Mouse (Mus musculus): ENCODE results near the gene Ttc27.
"Not testable (repeated sequence)": the region's sequence is repeated elsewhere in the genome, so short reads cannot be mapped to it uniquely, and the experiment has no call there.

The Ttc27 gene

DNA sequence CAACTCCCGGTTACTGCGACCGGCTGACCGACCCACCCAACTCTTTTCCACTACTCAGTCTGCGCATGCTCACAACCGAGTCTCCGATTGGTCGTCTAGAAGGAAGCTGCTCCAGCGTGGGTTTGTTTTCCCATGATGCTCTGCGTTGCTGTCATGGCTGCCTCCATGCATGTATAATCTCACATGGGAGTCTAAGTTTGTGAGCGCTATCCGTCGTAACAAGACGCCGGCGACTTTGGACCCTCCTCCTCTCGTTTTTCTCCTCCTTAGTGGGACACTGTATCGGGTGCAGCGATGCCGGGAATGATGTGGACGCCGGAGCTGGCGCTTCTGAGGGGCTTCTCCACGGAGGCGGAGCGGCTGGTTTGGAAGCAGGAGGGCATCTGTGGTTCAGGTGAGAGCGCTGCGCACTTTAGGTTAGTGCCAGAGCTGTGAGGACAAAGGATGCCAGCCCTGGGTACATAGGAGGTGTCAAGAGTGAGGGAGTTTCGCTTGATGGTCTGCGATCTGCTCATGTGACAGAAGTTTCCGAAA is at the start of gene Ttc27:
Gene Ttc27 (plus strand): TSS at position 115 of the 534 bp plus-strand sequence.
- in situ Hi-C loops (cut with MboI; ENCODE audit: low pct_unique_long_range_greater_than_20kb in 1 of 2, low sequenced_read_pairs in 2 of 2, unreplicated experiment in 1 of 2): no loop called here

DNA sequence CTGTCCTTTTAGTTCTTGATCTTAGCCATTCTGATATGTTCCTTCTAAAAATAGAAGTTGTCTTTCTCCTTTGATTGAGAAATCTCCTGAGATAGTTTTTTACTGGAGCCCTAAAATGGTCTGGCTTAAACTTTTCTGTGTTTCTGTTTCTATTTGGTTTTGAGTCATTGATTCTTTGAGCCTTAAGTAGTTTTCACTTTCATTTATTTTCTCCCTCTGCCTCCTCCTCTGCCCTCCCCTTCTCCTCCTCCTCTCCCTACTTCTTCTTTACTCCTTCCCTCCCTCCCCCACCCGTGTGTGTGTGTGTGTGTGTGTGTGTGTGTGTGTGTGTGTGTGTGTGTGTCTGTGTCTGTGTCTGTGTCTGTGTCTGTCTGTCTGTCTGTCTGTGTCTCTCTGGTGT is 49.5 kb upstream of the Ttc27 start:
- in situ Hi-C loops (cut with MboI; ENCODE audit: low pct_unique_long_range_greater_than_20kb in 1 of 2, low sequenced_read_pairs in 2 of 2, unreplicated experiment in 1 of 2): no loop called here

DNA sequence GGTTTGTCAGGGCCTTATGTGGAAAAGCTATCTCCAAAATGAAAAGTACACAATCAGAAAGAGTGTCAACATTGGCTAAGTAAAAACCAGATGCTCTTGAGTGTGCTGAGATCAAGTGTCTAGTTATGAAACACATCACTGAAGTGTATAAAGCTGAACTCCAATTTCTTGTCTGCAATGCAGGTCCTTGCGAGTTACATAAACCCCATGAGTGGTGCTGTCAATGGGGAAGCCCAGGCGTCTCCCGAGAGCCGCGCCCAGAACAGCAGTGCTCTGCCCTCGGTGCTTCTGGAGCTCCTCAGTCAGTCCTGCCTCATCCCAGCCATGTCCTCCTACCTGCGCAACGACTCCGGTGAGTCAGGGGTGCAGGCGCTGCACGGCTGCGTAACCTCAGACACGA is 47.5 kb upstream of the Ttc27 start:
- in situ Hi-C loops (cut with MboI; ENCODE audit: low pct_unique_long_range_greater_than_20kb in 1 of 2, low sequenced_read_pairs in 2 of 2, unreplicated experiment in 1 of 2): no loop called here

DNA sequence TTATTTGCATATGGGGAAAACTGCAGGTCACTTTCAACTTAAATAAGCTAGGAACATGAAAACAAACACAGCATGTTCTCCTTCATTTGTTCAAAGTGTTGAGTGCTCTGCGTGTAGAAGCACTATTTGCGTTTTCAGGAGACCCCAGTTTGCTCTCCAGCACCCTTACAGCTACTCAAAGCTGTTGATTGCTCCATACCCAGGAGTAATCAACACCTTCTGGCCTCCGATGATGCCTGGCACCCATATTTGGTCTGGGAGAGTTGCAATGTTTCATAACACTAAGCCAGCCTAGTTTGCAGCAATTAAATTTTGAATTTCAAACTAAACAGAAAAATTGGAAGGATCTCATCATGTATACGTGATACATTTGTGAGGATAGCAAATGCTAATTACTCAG is 45.1 kb upstream of the Ttc27 start:
- in situ Hi-C loops (cut with MboI; ENCODE audit: low pct_unique_long_range_greater_than_20kb in 1 of 2, low sequenced_read_pairs in 2 of 2, unreplicated experiment in 1 of 2): no loop called here

DNA sequence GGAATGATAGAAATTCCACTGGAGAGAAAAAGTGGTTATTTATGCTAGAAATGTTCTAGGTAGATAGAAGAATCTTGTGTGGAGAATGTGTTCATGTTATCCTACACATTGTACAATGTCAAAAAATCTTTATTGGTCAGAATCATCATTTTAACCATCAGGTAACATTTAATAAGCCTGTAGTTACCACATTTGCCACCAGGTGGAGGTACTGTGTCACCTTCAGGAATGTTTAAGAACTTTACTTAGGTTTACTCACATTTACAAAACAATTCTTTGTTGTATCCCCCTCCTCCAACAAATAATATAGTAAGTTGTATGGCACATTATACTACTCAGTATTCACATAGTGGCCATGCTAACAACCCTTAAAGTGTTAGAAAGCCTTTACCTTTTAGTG is 44.3 kb upstream of the Ttc27 start:
- in situ Hi-C loops (cut with MboI; ENCODE audit: low pct_unique_long_range_greater_than_20kb in 1 of 2, low sequenced_read_pairs in 2 of 2, unreplicated experiment in 1 of 2): no loop called here

DNA sequence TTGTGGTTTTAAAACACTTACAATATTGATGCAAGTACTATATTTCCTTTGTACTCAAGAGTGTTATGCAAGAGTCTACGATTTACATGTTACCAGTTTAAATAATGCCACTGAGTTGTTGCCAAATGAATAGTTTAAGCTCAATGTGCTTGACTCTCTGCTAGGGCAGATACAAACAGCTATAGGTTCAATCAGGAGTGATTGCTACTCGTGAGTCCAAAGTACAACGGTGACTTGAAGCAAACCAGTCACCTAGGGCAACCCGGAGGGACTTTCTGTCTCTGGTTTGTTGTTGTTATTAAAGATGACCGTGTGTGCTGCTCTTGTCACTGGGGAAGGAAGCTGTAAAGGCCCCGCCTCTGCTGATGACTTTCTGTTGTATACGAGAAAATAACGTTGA is 39.5 kb upstream of the Ttc27 start:
- in situ Hi-C loops (cut with MboI; ENCODE audit: low pct_unique_long_range_greater_than_20kb in 1 of 2, low sequenced_read_pairs in 2 of 2, unreplicated experiment in 1 of 2): no loop called here

DNA sequence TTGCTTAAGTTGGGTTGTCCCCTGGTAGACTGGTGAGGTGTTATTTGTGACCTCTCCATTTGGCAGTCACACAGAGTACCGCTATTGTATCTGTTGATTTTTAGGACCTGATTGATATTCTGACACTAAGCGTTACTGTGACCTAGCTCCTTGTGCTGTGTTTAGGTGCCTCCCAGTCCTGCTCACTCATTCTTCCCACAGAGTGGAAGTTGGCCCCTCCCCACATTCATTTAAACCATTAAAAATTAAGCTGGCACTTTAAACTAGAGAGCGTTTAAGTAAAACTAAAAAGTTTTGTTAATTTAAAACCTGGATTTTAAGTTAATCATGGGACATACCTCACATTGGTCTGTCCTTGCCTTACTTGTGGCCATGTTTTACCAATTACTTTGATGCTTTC is 32.6 kb upstream of the Ttc27 start:
- in situ Hi-C loops (cut with MboI; ENCODE audit: low pct_unique_long_range_greater_than_20kb in 1 of 2, low sequenced_read_pairs in 2 of 2, unreplicated experiment in 1 of 2): no loop called here

DNA sequence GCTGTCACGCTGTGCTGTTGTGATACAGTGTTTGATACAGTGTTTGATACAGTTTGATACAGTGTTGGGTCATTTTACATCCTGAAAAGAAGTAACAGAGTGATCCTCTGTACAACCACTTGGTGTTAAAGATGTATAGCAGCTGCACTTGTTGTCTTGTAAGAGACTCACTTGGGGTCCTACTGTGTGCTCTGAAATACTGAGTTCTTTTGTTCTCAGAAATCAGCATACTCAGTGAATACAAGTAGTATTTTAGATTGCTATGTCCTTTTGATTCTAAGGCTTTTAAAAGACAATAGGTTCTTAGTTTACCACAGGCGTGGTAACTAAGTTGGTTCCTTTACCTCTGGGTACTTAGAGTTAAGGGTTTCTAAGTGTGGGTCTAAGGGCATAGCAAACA is 29.0 kb upstream of the Ttc27 start:
- in situ Hi-C loops (cut with MboI; ENCODE audit: low pct_unique_long_range_greater_than_20kb in 1 of 2, low sequenced_read_pairs in 2 of 2, unreplicated experiment in 1 of 2): no loop called here

DNA sequence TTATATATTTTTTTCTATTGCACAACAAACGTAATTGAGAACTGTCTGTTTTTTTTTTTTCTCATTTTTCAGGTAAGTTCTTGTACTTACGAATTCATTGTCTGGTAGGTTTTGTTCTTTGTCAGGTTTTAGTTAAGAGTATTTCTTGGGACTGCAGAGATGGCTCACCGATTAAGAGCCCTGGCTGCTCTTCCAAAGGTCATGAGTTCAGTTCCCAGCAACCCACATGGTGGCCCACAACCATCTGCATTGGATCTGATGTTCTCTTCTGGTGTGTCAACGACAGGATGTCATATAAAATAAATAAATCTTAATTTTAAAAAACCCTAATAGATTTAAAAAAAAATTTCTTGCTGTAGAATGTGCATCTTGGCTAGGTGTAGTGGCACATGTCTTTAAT is 28.1 kb upstream of the Ttc27 start:
- in situ Hi-C loops (cut with MboI; ENCODE audit: low pct_unique_long_range_greater_than_20kb in 1 of 2, low sequenced_read_pairs in 2 of 2, unreplicated experiment in 1 of 2): no loop called here

DNA sequence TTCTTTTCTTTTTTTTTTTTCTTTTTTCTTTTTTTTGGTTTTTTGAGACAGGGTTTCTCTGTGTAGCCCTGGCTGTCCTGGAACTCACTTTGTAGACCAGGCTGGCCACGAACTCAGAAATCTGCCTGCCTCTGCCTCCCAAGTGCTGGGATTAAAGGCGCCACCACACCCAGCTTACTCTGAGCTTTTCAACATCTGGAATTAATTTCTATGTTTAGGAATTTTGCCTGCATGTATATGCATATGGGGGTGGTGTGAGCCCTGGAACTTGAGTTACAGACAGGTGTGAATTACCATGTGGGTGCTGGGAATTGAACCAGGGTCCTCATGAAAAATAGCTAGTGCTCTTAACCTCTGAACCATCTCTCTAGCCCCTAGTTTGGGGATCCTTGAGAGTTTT is 15.9 kb upstream of the Ttc27 start:
- in situ Hi-C loops (cut with MboI; ENCODE audit: low pct_unique_long_range_greater_than_20kb in 1 of 2, low sequenced_read_pairs in 2 of 2, unreplicated experiment in 1 of 2): not testable (repeated sequence)

DNA sequence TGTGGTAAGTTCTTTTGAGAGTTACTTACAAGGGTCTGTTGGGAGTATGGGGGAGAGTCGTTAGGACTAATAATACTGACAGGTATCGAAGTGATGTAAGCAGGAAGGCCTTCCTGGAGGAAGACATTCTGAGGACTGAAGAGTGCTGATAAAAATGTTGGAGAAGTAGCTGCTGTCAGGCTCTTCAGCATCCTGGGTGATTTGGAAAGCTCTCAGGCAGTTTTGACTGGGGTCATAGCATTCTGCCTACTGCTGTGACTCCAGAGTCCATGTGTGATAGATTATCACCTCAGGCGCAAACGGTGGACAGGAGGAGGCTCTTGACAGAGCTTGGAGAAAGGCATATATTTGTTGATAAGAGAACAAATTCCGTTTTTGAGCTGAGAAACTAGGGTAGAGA is 12.1 kb upstream of the Ttc27 start:
- in situ Hi-C loops (cut with MboI; ENCODE audit: low pct_unique_long_range_greater_than_20kb in 1 of 2, low sequenced_read_pairs in 2 of 2, unreplicated experiment in 1 of 2): no loop called here

DNA sequence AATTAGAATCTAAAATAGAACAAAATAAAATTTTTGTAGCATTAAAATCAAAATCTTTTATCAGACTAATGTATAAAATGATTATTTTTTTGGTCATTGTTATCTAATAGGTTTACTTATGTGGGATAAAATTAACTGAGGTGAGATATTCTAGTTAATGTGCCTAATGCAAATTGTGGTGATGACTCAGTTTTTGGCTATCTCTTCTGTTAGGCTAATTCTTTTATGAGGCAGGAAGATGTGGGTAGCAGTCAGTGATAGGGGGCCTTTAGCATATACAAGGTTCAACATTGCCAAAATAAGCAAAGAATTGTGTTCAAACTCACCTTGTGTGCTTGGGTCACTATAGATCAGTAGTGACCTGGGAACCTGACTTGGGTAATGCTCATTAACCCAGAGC is 10.9 kb upstream of the Ttc27 start:
- in situ Hi-C loops (cut with MboI; ENCODE audit: low pct_unique_long_range_greater_than_20kb in 1 of 2, low sequenced_read_pairs in 2 of 2, unreplicated experiment in 1 of 2): no loop called here

DNA sequence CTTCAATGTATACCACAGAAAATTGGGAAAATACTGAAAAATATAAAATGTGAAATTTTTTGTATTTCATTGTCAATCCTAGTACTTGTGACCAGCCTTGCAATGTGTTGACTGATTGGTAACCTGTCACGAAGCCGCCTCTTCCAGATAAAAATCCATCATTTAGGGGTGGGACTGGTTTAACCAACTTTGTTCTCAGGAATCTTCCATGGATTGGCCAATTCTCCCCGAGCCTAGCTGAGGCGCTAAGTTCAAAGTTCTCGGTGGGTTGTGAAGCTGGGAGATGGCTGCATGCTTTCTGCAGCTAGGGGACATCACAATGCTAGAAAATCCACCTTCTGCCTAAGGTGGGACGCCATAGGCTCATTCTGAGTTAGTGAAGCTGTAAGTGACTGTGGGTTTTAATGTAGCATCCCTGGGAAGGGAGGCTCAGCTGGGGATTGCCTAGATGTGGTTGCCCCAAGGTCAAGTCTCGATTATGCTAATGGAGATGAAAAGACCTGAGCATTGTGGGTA is 9.8 kb upstream of the Ttc27 start:
- in situ Hi-C loops (cut with MboI; ENCODE audit: low pct_unique_long_range_greater_than_20kb in 1 of 2, low sequenced_read_pairs in 2 of 2, unreplicated experiment in 1 of 2): no loop called here

DNA sequence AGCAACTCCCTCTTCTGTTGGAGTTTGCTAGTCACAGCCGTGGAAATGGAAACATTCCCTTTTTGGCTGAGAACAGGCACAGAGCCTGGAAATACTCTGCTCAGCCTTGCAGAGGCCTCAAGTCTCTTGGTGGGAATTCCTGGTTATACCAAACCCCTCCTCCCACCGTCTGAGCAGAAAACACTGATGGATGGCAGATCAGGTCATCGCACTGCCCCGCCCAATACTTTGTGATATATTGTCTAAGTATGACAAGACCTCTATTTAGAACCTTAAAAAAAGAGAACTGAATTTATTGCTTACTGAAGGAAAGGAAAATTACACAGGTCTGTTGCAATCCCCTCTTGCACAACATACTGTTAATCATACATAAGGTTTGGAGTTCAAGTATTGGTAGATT is 6.8 kb upstream of the Ttc27 start:
- in situ Hi-C loops (cut with MboI; ENCODE audit: low pct_unique_long_range_greater_than_20kb in 1 of 2, low sequenced_read_pairs in 2 of 2, unreplicated experiment in 1 of 2): no loop called here

DNA sequence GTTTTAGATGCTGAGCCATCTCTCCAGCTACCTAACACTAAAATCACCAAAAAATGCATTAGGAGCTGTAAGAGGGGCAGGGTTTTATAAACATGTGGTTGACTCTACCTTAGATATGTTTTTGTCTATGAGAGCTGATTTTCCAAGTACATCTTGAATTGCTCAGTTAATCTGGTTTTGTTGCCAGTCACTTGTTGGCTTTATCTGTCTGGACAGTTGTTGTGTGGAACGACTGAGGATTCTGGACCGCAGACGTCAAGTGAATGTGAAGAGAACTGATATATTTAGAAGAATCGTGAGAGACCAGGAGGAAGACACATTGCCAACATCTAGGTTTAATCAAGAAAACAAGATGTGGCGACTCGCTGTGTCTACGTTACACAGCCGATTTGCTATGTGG is 5.9 kb upstream of the Ttc27 start:
- in situ Hi-C loops (cut with MboI; ENCODE audit: low pct_unique_long_range_greater_than_20kb in 1 of 2, low sequenced_read_pairs in 2 of 2, unreplicated experiment in 1 of 2): no loop called here

DNA sequence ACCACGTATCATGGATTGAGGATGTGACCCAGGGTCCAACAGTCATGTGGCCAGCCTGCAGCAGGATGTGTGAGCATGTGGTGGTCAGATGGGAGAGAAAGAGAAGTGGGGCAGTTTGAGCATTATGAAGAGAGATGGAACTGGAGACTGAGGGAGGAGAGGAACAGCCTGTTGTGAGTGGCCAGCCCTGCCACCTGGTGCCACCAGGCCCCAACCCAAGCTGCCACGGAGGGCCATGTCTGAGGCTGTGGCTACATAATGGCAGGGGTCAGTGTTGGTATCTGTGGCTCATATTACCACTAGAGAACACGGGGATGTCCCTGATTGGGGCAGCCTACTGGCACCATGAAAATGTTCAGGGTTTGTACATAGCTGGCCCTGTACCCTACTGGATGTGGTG is 2.4 kb upstream of the Ttc27 start:
- in situ Hi-C loops (cut with MboI; ENCODE audit: low pct_unique_long_range_greater_than_20kb in 1 of 2, low sequenced_read_pairs in 2 of 2, unreplicated experiment in 1 of 2): no loop called here

DNA sequence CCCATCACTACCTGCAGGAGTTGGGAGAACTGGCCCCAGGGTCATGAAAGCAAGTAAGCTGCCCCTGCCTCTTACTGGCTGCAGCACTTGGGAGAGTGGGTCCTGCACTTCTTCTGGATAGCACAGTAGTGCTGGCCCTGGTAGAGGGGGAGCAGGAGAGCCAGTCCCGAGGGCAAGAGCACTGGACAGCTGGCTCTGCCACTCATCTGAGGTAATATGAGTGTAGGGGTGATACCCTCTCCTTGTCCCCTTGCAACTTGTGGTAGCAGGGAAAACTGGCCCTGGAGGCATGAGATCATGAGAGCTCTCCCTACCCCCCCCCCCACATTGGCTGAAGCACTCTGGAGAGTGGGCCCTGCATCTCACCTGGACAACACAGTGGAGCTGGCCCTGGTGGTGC is 1.8 kb upstream of the Ttc27 start:
- in situ Hi-C loops (cut with MboI; ENCODE audit: low pct_unique_long_range_greater_than_20kb in 1 of 2, low sequenced_read_pairs in 2 of 2, unreplicated experiment in 1 of 2): no loop called here

DNA sequence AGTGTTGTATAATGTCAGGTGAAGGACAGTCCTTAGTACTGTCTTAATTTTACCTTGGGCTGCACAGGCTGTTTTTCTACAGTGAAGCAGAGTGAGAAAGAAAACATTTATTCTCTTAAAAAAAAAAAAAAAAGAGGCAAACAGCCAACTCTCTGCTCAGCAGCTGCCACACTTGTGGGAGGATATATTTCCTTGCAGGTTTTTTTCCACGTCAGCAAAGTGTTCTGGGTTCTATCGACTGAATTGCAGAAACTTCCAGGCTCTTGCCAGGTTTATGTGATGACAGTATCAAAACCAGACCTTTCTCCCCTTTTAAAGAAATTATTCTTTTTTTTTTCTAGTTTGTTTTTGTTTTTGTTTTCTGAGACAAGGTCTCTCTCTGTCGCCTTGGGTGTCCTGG is 889 bp upstream of the Ttc27 start:
- in situ Hi-C loops (cut with MboI; ENCODE audit: low pct_unique_long_range_greater_than_20kb in 1 of 2, low sequenced_read_pairs in 2 of 2, unreplicated experiment in 1 of 2): no loop called here

DNA sequence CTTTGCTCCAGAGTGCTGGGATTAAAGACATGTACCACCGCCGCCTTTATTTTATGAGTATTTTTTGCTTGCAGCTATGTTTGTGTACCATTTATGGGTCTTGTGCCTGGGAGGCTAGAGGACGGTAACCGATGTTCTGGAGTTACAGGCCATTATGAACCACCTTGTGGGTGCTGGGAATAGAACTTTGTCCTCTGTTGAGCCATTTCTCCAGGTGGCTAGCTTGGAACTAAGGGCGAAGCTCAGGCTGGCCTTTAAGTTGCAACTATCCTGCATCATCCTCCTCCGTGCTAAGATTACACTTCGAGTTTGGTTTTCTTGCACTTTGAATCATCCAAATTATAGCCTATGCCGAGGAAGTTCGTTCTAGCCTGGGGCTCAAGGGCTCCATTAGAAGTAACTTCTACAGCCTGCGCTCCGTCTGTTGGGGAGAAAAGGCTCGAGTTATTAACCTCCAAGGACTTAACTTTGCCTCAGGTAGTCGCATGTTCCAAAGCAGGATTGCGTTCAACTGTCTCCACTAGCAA is 378 bp upstream of the Ttc27 start:
- in situ Hi-C loops (cut with MboI; ENCODE audit: low pct_unique_long_range_greater_than_20kb in 1 of 2, low sequenced_read_pairs in 2 of 2, unreplicated experiment in 1 of 2): no loop called here

DNA sequence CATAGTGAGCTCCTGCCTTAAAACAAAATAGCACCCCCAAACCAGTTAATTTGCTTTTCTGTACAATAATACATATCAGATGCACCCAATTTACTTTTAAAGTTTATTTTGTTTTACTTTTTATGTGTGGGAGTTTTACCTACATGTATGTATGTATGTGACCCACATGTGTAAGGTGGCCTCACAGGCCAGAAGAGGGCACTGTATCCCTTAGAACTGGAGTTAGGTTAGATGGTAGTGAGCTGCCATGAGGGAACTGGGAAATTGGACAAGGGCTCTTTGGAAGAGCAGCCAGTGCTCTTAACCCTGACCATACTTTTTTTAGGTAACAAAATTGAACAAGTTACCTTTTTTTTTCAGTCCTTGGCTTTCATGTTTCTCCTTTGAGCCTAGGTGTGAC is 15.3 kb downstream of the Ttc27 start:
- in situ Hi-C loops (cut with MboI; ENCODE audit: low pct_unique_long_range_greater_than_20kb in 1 of 2, low sequenced_read_pairs in 2 of 2, unreplicated experiment in 1 of 2): no loop called here

DNA sequence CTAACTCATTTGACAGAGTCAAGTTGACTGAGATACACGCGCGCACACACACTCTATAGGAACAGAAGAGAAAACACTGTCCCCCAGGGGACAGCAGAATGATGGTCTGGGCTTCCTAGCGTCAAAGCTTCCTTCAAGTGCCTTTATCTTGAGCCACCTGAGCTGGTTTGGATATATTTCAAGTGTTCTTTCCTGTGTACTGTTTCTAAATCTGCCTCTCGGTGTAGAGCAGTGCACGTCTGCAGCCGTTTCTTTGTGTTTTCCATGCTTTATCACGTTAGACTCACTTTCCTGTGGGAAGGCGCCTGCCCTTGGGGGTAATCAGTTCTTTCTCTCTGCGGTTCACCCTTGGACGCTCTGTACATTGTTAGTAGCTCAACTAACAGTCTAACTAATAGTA is 17.9 kb downstream of the Ttc27 start:
- in situ Hi-C loops (cut with MboI; ENCODE audit: low pct_unique_long_range_greater_than_20kb in 1 of 2, low sequenced_read_pairs in 2 of 2, unreplicated experiment in 1 of 2): no loop called here
